Mouse (Mus musculus): ENCODE data around the gene Slk. TPM values are rescaled to one million over a fixed set of nuclear protein-coding genes. Genes with fewer than 3 reads are reported as not detected.

The Slk gene
- polyA plus RNA-seq, 1 experiment from 2014 or later = 21.1 TPM

DNA sequence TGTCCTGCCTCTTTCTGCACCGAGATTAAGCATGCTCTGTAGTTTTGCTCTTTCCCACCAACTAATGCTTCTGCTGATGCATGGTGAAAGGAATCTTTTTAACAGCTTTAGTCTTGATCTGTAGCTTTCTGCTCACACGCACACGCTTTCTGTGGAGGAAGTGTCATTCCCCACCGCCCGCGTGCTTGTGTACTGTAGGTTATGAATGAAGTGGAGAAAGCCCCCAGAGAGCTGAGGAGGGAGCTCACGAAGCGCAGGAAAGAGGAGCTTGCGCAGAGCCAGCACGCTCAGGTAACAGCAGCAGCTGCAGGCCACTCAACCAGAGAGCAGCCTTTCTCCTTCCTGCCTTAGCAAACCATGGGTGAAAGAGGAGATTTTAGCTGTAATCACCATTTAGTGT lies 48.0 kb downstream of the Slk start:
- Histone ChIP-seq H3K9me3 (ENCODE audit: control insufficient read depth, low read length) (no peaks in the 10 kb centered on the region), H3K9ac (ENCODE audit: low read length) (no peak overlapping the region), H3K4me2 (ENCODE audit: low read length) (no peak overlapping the region), H3K4me3 (ENCODE audit: low read depth, low read length) (no peak overlapping the region), H3K4me1 (replicated peaks; ENCODE audit: control insufficient read depth, insufficient read depth, low read length) (no peaks in the 10 kb centered on the region), H3K27ac (ENCODE audit: low read depth) (no peak overlapping the region), H3K36me3 (ENCODE audit: control insufficient read depth, insufficient read depth, low read length) (peaks cover 55% of the 10 kb centered on the region), H3K27me3 (replicated peaks; ENCODE audit: control insufficient read depth, insufficient read depth, low read length) (no peaks in the 10 kb centered on the region)
- ATAC-seq (replicated peaks; ENCODE audit: low FRiP score, low TSS enrichment, low read depth) = no peak
- 91% methylated on average over 10 of the region's 10 CpGs for WGBS
- no peak for DNase-seq (ENCODE audit: low spot score)

DNA sequence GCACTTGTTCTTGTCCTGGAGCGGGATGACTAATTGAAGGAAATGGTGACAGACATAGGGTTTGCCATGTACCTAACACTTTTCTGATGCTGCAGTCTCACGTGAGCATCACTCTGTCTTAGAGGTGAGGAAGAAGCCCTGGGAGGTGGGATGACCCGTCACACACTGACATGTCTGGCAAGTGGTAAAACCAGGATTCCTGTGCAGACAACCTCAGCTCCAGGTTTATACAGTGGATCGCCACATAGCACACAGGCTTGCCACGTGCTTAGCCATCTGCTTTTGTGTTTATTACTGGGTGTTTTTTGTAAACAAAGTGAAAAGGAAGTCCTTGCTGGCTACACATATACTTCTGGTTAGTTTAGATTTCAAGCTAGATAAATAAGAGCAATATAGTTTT lies 49.6 kb downstream of the Slk start:
- no peak overlapping the region for H3K27ac ChIP-seq (ENCODE audit: low read depth)
- 61% methylated on average over 5 of the region's 5 CpGs for WGBS
- H3K9ac ChIP-seq (ENCODE audit: low read length) = no peak overlapping the region

DNA sequence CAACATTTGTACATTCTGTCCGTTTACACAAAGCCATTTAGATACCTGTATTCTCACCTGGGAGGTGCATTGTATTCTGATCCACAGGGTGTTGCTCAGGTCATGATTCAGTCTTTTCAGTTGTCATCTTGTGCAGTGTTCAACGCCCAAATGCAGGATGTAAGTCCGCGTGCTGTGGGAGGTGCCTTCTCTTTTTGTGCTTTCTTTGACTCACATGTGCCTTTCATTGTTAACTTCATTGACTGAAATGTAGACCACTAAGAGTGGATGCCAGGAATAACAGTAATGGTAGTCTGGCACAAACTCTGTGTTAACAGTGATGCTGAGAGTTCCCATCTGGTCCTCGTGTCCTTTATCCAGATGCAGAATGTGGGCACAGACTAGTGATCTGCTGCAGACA lies 50.9 kb downstream of the Slk start:
- Histone ChIP-seq H3K4me1 (replicated peaks; ENCODE audit: control insufficient read depth, insufficient read depth, low read length) (no peaks in the 10 kb centered on the region), H3K4me3 (ENCODE audit: low read depth, low read length) (no peak overlapping the region), H3K4me2 (ENCODE audit: low read length) (no peak overlapping the region), H3K27me3 (replicated peaks; ENCODE audit: control insufficient read depth, insufficient read depth, low read length) (no peaks in the 10 kb centered on the region), H3K9me3 (ENCODE audit: control insufficient read depth, low read length) (no peaks in the 10 kb centered on the region), H3K27ac (ENCODE audit: low read depth) (no peak overlapping the region), H3K9ac (ENCODE audit: low read length) (no peak overlapping the region), H3K36me3 (ENCODE audit: control insufficient read depth, insufficient read depth, low read length) (peaks cover 31% of the 10 kb centered on the region)
- ATAC-seq (replicated peaks; ENCODE audit: low FRiP score, low TSS enrichment, low read depth) (no peak), DNase-seq (ENCODE audit: low spot score) (no peak)
- WGBS = 82% methylated on average over 5 of the region's 5 CpGs

More for the DNA sequence above, 49.6 kb downstream of the Slk start:
- DNase-seq (ENCODE audit: low spot score) (no peak), ATAC-seq (replicated peaks; ENCODE audit: low FRiP score, low TSS enrichment, low read depth) (no peak)
- Histone ChIP-seq H3K4me2 (ENCODE audit: low read length) (no peak overlapping the region), H3K4me1 (replicated peaks; ENCODE audit: control insufficient read depth, insufficient read depth, low read length) (no peaks in the 10 kb centered on the region), H3K9me3 (ENCODE audit: control insufficient read depth, low read length) (no peaks in the 10 kb centered on the region), H3K36me3 (ENCODE audit: control insufficient read depth, insufficient read depth, low read length) (peaks cover 39% of the 10 kb centered on the region), H3K27me3 (replicated peaks; ENCODE audit: control insufficient read depth, insufficient read depth, low read length) (no peaks in the 10 kb centered on the region), H3K4me3 (ENCODE audit: low read depth, low read length) (no peak overlapping the region)

GRCm38 (mm10) chr19:47631799-47632198 lies 52.3 kb downstream of the Slk start:
- Histone ChIP-seq H3K4me3 (ENCODE audit: low read depth, low read length) (no peak overlapping the region), H3K9ac (ENCODE audit: low read length) (no peak overlapping the region), H3K27me3 (replicated peaks; ENCODE audit: control insufficient read depth, insufficient read depth, low read length) (no peaks in the 10 kb centered on the region), H3K36me3 (ENCODE audit: control insufficient read depth, insufficient read depth, low read length) (peaks cover 24% of the 10 kb centered on the region), H3K9me3 (ENCODE audit: control insufficient read depth, low read length) (no peaks in the 10 kb centered on the region), H3K27ac (ENCODE audit: low read depth) (no peak overlapping the region), H3K4me1 (replicated peaks; ENCODE audit: control insufficient read depth, insufficient read depth, low read length) (no peaks in the 10 kb centered on the region), H3K4me2 (ENCODE audit: low read length) (no peak overlapping the region)
- WGBS = 99% methylated on average over 5 of the region's 5 CpGs
- no peak for ATAC-seq (replicated peaks; ENCODE audit: low FRiP score, low TSS enrichment, low read depth)
- no peak for DNase-seq (ENCODE audit: low spot score)

GRCm38 (mm10) chr19:47635380-47635779 lies 55.9 kb downstream of the Slk start:
- 86% methylated on average over 4 of the region's 4 CpGs for WGBS
- ATAC-seq (replicated peaks; ENCODE audit: low FRiP score, low TSS enrichment, low read depth) = no peak
- H3K27ac ChIP-seq (ENCODE audit: low read depth) = no peak overlapping the region
- no peak overlapping the region for H3K4me3 ChIP-seq (ENCODE audit: low read depth, low read length)
- H3K27me3 ChIP-seq (replicated peaks; ENCODE audit: control insufficient read depth, insufficient read depth, low read length) = no peaks in the 10 kb centered on the region
- H3K36me3 ChIP-seq (ENCODE audit: control insufficient read depth, insufficient read depth, low read length) = peaks cover 40% of the 10 kb centered on the region
- no peak overlapping the region for H3K4me2 ChIP-seq (ENCODE audit: low read length)
- no peaks in the 10 kb centered on the region for H3K4me1 ChIP-seq (replicated peaks; ENCODE audit: control insufficient read depth, insufficient read depth, low read length)
- no peaks in the 10 kb centered on the region for H3K9me3 ChIP-seq (ENCODE audit: control insufficient read depth, low read length)
- H3K9ac ChIP-seq (ENCODE audit: low read length) = no peak overlapping the region
- no peak for DNase-seq (ENCODE audit: low spot score)

GRCm38 (mm10) chr19:47643910-47644309 lies 64.4 kb downstream of the Slk start:
- Histone ChIP-seq H3K27me3 (replicated peaks; ENCODE audit: control insufficient read depth, insufficient read depth, low read length) (no peaks in the 10 kb centered on the region), H3K9ac (ENCODE audit: low read length) (no peak overlapping the region), H3K36me3 (ENCODE audit: control insufficient read depth, insufficient read depth, low read length) (peaks cover 60% of the 10 kb centered on the region), H3K4me1 (replicated peaks; ENCODE audit: control insufficient read depth, insufficient read depth, low read length) (no peaks in the 10 kb centered on the region), H3K9me3 (ENCODE audit: control insufficient read depth, low read length) (no peaks in the 10 kb centered on the region), H3K4me3 (ENCODE audit: low read depth, low read length) (no peak overlapping the region), H3K4me2 (ENCODE audit: low read length) (no peak overlapping the region), H3K27ac (ENCODE audit: low read depth) (no peak overlapping the region)
- WGBS = 47% methylated on average over 2 of the region's 2 CpGs
- no peak for ATAC-seq (replicated peaks; ENCODE audit: low FRiP score, low TSS enrichment, low read depth)
- no peak for DNase-seq (ENCODE audit: low spot score)

DNA sequence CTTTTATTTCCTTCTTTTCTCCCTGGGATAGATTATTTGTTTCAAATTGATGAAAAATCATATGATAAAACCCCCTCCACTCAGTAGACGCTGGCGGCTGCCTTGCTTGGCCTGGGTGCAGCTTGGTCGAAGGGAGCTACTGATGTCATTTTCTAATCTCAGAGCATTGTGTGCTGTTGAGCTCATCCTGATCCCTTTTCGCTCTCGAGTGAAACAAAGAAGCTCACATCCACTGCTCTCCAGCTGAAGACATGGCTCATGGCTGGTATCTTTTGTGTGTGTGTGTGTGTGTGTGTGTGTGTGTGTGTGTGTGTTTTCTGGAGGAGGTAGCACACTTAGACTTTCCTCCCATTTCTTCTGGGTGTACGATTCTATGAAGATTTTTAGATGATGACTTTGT lies 66.1 kb downstream of the Slk start:
- Histone ChIP-seq H3K36me3 (ENCODE audit: control insufficient read depth, insufficient read depth, low read length) (peaks cover 43% of the 10 kb centered on the region), H3K4me1 (replicated peaks; ENCODE audit: control insufficient read depth, insufficient read depth, low read length) (no peaks in the 10 kb centered on the region), H3K9me3 (ENCODE audit: control insufficient read depth, low read length) (no peaks in the 10 kb centered on the region), H3K9ac (ENCODE audit: low read length) (no peak overlapping the region), H3K27ac (ENCODE audit: low read depth) (no peak overlapping the region), H3K27me3 (replicated peaks; ENCODE audit: control insufficient read depth, insufficient read depth, low read length) (no peaks in the 10 kb centered on the region), H3K4me3 (ENCODE audit: low read depth, low read length) (no peak overlapping the region), H3K4me2 (ENCODE audit: low read length) (no peak overlapping the region)
- no peak for ATAC-seq (replicated peaks; ENCODE audit: low FRiP score, low TSS enrichment, low read depth)
- WGBS = 73% methylated on average over 6 of the region's 6 CpGs
- DNase-seq (ENCODE audit: low spot score) = no peak

DNA sequence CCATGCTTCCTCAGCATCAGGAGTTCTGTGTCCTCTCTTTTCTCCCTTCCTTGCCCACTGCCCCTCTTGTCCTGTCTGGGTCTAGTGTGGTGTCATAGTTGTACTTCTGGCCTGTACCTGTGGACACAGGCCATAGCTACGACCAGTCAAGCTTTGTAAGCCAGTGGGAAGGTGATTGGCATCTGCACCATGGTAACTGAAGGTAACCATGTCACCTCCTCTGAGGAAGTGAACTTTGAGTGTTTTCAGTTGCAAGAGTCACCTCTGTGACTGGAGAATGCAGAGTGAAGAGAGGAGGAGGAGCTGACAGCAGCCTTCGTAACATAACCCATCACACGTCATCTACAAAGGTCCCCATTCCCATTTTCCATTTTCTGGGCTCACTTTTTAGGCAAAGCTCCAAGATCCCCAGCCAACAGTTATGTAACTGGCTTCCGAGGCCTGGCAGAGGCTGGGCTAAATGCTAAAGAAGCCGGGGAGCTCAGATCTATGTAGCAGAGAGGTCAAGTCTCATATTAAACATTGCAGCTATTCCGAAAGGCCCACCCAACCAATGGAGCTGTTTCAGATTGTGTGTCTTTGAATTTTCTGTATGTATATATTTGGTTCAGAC lies 67.1 kb downstream of the Slk start:
- Histone ChIP-seq H3K4me2 (ENCODE audit: low read length) (no peak overlapping the region), H3K9me3 (ENCODE audit: control insufficient read depth, low read length) (no peaks in the 10 kb centered on the region), H3K4me1 (replicated peaks; ENCODE audit: control insufficient read depth, insufficient read depth, low read length) (no peaks in the 10 kb centered on the region), H3K27me3 (replicated peaks; ENCODE audit: control insufficient read depth, insufficient read depth, low read length) (no peaks in the 10 kb centered on the region), H3K4me3 (ENCODE audit: low read depth, low read length) (no peak overlapping the region), H3K36me3 (ENCODE audit: control insufficient read depth, insufficient read depth, low read length) (peaks cover 33% of the 10 kb centered on the region), H3K9ac (ENCODE audit: low read length) (no peak overlapping the region), H3K27ac (ENCODE audit: low read depth) (no peak overlapping the region)
- ATAC-seq (replicated peaks; ENCODE audit: low FRiP score, low TSS enrichment, low read depth) (no peak), DNase-seq (ENCODE audit: low spot score) (no peak)
- 89% methylated on average over 6 of the region's 6 CpGs for WGBS

- Histone ChIP-seq H3K9me3 (ENCODE audit: control insufficient read depth, low read length) (no peaks in the 10 kb centered on the region), H3K9ac (ENCODE audit: low read length) (no peak overlapping the region), H3K27me3 (replicated peaks; ENCODE audit: control insufficient read depth, insufficient read depth, low read length) (no peaks in the 10 kb centered on the region), H3K4me2 (ENCODE audit: low read length) (no peak overlapping the region), H3K4me1 (replicated peaks; ENCODE audit: control insufficient read depth, insufficient read depth, low read length) (no peaks in the 10 kb centered on the region), H3K27ac (ENCODE audit: low read depth) (no peak overlapping the region), H3K4me3 (ENCODE audit: low read depth, low read length) (no peak overlapping the region), H3K36me3 (ENCODE audit: control insufficient read depth, insufficient read depth, low read length) (peaks cover 16% of the 10 kb centered on the region)
- 91% methylated on average over 6 of the region's 6 CpGs for WGBS
- ATAC-seq (replicated peaks; ENCODE audit: low FRiP score, low TSS enrichment, low read depth) = no peak
- peak; percentile 51 for DNase-seq (ENCODE audit: low spot score)
These were observed 69.6 kb downstream of the Slk start for GRCm38 (mm10) chr19:47649071-47649470.

Measured in intestine, embryonic 14.5 days (tissue).